Mouse (Mus musculus): ENCODE measurements at regions not wholly inside any gene's neighbourhood (a gene's known extent, or its start where the extent isn't known, plus 50 kb on each side); places are given as distances from the start of the nearest gene placed in this dataset.

- no peak for TF ChIP-seq POLR2A (IDR thresholded peaks at IDR 0.05; ENCODE audit: insufficient read depth, low read length)
- no peak for TF ChIP-seq CTCF (IDR thresholded peaks at IDR 0.05; ENCODE audit: low read depth, low read length)
- TF ChIP-seq EP300 (IDR thresholded peaks at IDR 0.05; ENCODE audit: insufficient read depth, low read depth, low read length): no peak
Measured at GRCm38 (mm10) chr14:47805771-47806535, 157.7 kb downstream of the Ktn1 start.
